Mouse (Mus musculus) neural tube, embryonic 14.5 days (tissue): ENCODE results near the gene Kctd19. TPM values are rescaled to one million over a fixed set of nuclear protein-coding genes. Genes with fewer than 3 reads are reported as not detected.
A peak's percentile ranks its signal among the peaks of the same experiment; 100 is the strongest.

ENCODE experiments used
- ATAC-seq: fragments of 200-750 bp; cut with Nextera tagmentation; 2 replicates; pipeline ENCODE4 v1.8.0; 2017; ENCODE audit warnings: low read depth, mild to moderate bottlenecking, moderate TSS enrichment, moderate library complexity
- H3K27ac ChIP-seq: fragments of 300-500 bp; sonication (generic); 2 replicates; pipeline ENCODE4 v1.5.1; 2014; ENCODE audit warnings: low read depth, mild to moderate bottlenecking, control low read depth, low read length, moderate library complexity, mixed read lengths
- H3K27me3 ChIP-seq: fragments of 300-500 bp; sonication (generic); 2 replicates; pipeline ENCODE4 v1.6.1; 2014; ENCODE audit warnings: low read length; ENCODE audit not compliant: control insufficient read depth, insufficient read depth
- H3K36me3 ChIP-seq: fragments of 300-500 bp; sonication (generic); 2 replicates; pipeline ENCODE4 v1.6.1; 2014; ENCODE audit warnings: low read length, mixed read lengths; ENCODE audit not compliant: control insufficient read depth, insufficient read depth
- H3K4me1 ChIP-seq: fragments of 300-500 bp; sonication (generic); 2 replicates; pipeline ENCODE4 v1.6.1; 2014; ENCODE audit warnings: low read length; ENCODE audit not compliant: control insufficient read depth, insufficient read depth
- H3K4me2 ChIP-seq: fragments of 300-500 bp; sonication (generic); 2 replicates; pipeline ENCODE4 v1.6.1; 2014; ENCODE audit warnings: mild to moderate bottlenecking, low read depth, low read length, control low read depth
- H3K4me3 ChIP-seq: fragments of 300-500 bp; sonication (generic); 2 replicates; pipeline ENCODE4 v1.5.1; 2014; ENCODE audit warnings: low read depth, low read length, control low read depth, mixed read lengths
- H3K9ac ChIP-seq: fragments of 300-500 bp; sonication (generic); replicated peaks from 2 replicates; pipeline ENCODE4 v1.6.1; 2014; ENCODE audit warnings: low read depth, mild to moderate bottlenecking, control low read depth, low read length, mixed read lengths
- H3K9me3 ChIP-seq: fragments of 300-500 bp; sonication (generic); 2 replicates; pipeline ENCODE4 v1.6.1; 2016; ENCODE audit warnings: low read length; ENCODE audit not compliant: control insufficient read depth
- WGBS: fragments of 180-500 bp; shearing (Covaris S2); extraction: QIAGEN DNeasy Blood & Tissue Kit; methylation state at CpG from one replicate; pipeline ENCODE4 v1.1.7; 2014; 5-methylcytosine and 5-hydroxymethylcytosine counted together
- polyA plus RNA-seq: library from polyadenylated mRNA; unstranded; fragments of >200 nt; fragmentation: Nextera tagmentation; extraction: Ambion mirVana; gene quantifications from 2 replicates; pipeline ENCODE4 v1.2.1, GENCODE M21; 2014

Kctd19 gene
- polyA plus RNA-seq, 1 experiment from 2014 or later = not detected

DNA sequence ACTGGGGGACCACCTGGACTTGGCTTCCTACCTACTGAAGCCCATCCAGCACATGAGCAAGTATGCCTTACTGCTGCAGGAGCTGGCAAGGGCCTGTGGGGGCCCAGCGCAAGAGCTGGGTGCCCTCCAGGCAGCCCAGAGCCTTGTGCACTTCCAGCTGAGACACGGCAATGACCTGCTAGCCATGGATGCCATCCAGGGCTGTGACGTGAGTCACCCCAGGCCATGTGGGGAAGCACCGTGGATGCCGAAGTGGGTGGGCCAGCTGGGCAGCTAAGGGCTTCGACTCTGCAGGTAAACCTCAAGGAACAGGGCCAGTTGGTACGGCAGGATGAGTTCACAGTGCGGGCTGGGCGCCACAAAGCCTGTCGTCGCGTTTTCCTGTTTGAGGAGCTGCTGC is 33.0 kb downstream of the Kctd19 start:
- no peaks in the 10 kb centered on the region for H3K27me3 ChIP-seq
- H3K27ac ChIP-seq = no peak overlapping the region
- 86% methylated on average over 12 of the region's 12 CpGs for WGBS
- H3K9me3 ChIP-seq = no peaks in the 10 kb centered on the region
- H3K36me3 ChIP-seq = no peaks in the 10 kb centered on the region
- no peak overlapping the region for H3K4me2 ChIP-seq
- no peak overlapping the region for H3K9ac ChIP-seq
- ATAC-seq = no peak
- H3K4me3 ChIP-seq = no peak overlapping the region
- peaks cover 4% of the 10 kb centered on the region; the same call in 1 of the 2 replicates for H3K4me1 ChIP-seq

- H3K36me3 ChIP-seq = no peaks in the 10 kb centered on the region
- H3K9ac ChIP-seq = no peak overlapping the region
- WGBS = 59% methylated on average over 19 of the region's 19 CpGs
- no peaks in the 10 kb centered on the region for H3K27me3 ChIP-seq
- ATAC-seq = peak; percentile 53; the same call in 1 of the 2 replicates
- no peak overlapping the region for H3K4me3 ChIP-seq
- H3K27ac ChIP-seq = no peak overlapping the region
- H3K9me3 ChIP-seq = no peaks in the 10 kb centered on the region
- no peak overlapping the region for H3K4me2 ChIP-seq
- H3K4me1 ChIP-seq = peaks cover 4% of the 10 kb centered on the region; the same call in 1 of the 2 replicates
Measured at GRCm38 (mm10) chr8:105378673-105379072, 34.6 kb downstream of the Kctd19 start.

DNA sequence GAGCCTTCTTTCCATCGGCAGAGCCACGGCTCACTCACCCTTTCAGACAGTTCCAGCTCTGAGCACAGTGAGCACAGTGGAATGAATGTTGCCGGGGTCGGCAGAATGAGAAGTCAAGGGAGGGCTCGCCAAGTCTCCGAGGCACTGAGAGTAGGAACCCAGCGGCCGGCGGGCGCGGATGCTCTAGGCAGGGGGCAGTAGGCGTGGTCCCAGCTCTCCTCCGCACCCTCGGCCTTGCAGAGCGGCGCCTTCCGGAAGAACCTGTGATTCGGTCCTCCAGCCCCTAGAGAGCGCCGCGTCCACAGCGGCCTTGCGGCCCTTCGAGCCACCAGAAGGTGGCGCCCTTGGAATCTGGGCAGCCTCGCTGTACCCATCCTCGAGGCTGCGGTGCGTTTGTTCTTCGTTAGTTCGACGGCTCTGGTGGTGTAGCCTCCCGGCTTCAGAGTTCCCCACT is 38.8 kb downstream of the Kctd19 start:
- Histone ChIP-seq H3K9ac (no peak overlapping the region), H3K9me3 (no peaks in the 10 kb centered on the region), H3K27ac (no peak overlapping the region), H3K4me1 (peaks cover 4% of the 10 kb centered on the region; the same call in 1 of the 2 replicates), H3K27me3 (no peaks in the 10 kb centered on the region), H3K4me2 (peak overlapping the region; percentile 26; the same call in 1 of the 2 replicates), H3K4me3 (no peak overlapping the region), H3K36me3 (no peaks in the 10 kb centered on the region)
- WGBS = 31% methylated on average over 33 of the region's 33 CpGs
- peak; percentile 38; the same call in 1 of the 2 replicates for ATAC-seq

DNA sequence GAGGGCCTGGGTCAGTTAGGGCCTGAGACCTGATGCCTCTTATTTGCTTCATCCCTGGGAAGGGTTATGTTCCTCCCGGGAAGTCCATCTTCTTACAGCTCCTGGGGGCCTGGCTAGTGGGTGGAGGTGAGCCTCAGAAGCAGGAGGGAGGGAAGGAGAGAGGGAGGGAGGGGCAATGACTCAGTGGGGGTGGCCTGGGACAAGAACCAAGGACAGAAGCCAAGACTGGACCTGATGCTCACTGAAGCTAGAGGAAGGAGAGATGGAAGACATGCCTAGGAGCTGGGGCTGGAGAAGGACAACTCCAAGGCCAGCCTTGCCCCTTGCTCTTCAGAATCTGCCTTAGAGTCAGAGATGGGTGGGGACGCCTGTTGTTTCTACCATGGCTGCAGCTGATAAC is 40.3 kb downstream of the Kctd19 start, which contains the start of gene Plekhg4:
TSS of gene Plekhg4 (plus strand) at position 243 of the 400 bp plus-strand sequence.
- Histone ChIP-seq H3K4me3 (no peak within 1 kb of the TSS), H3K4me2 (no peak within 1 kb of the TSS; the same call in 1 of the 2 replicates), H3K27ac (no peak within 1 kb of the TSS), H3K9ac (no peak within 1 kb of the TSS), H3K27me3 (no peaks in the 10 kb centered on the region), H3K36me3 (no peaks in the 10 kb centered on the region), H3K9me3 (no peaks in the 10 kb centered on the region), H3K4me1 (no peaks in the 10 kb centered on the region)
- 57% methylated on average over 2 of the region's 2 CpGs for WGBS
- ATAC-seq = no peak

GRCm38 (mm10) chr8:105372473-105372872 is 40.8 kb downstream of the Kctd19 start:
- ATAC-seq = no peak
- Histone ChIP-seq H3K4me2 (no peak overlapping the region), H3K9me3 (no peaks in the 10 kb centered on the region), H3K4me3 (no peak overlapping the region), H3K27ac (no peak overlapping the region), H3K9ac (no peak overlapping the region), H3K4me1 (no peaks in the 10 kb centered on the region), H3K27me3 (no peaks in the 10 kb centered on the region), H3K36me3 (no peaks in the 10 kb centered on the region)
- WGBS = 77% methylated on average over 9 of the region's 9 CpGs

DNA sequence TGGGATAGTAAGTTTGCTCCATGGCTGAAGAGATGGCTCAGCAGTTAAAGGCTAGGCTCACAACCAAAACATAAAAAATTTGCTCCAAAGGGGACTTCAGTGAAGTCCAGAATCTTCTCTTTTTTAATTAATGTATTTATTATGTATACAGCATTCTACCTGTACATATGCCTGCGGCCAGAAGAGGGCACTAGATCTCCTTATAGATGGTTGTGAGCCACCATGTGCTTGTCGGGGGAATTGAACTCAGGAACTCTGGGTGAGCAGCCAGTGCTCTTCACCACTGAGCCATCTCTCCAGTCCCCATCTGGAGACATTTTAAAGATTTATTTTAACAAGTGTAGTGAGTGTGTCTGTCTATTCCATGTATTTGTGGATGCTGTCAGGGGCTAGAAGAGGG is 46.2 kb downstream of the Kctd19 start:
- WGBS = 77% methylated on average over 2 of the region's 2 CpGs
- no peak for ATAC-seq

GRCm38 (mm10) chr8:105361751-105362702 is 51.3 kb downstream of the Kctd19 start:
- Histone ChIP-seq H3K27ac (no peak overlapping the region), H3K9ac (no peak overlapping the region), H3K4me3 (no peak overlapping the region), H3K36me3 (no peaks in the 10 kb centered on the region; the same call in 1 of the 2 replicates), H3K27me3 (no peaks in the 10 kb centered on the region), H3K4me1 (0 out of 2 replicates have a peak, but pooled peaks cover 4% of the 10 kb centered on the region), H3K9me3 (no peaks in the 10 kb centered on the region), H3K4me2 (no peak overlapping the region)
- no peak for ATAC-seq
- 66% methylated on average over 12 of the region's 12 CpGs for WGBS

More for the DNA sequence above, 46.2 kb downstream of the Kctd19 start:
- H3K27me3 ChIP-seq = no peaks in the 10 kb centered on the region
- H3K4me3 ChIP-seq = no peak overlapping the region
- H3K27ac ChIP-seq = no peak overlapping the region
- H3K9me3 ChIP-seq = no peaks in the 10 kb centered on the region
- no peaks in the 10 kb centered on the region for H3K4me1 ChIP-seq
- H3K9ac ChIP-seq = no peak overlapping the region
- H3K4me2 ChIP-seq = no peak overlapping the region
- H3K36me3 ChIP-seq = no peaks in the 10 kb centered on the region

GRCm38 (mm10) chr8:105359646-105360045 is 53.7 kb downstream of the Kctd19 start:
- Histone ChIP-seq H3K9ac (no peak overlapping the region), H3K9me3 (no peaks in the 10 kb centered on the region), H3K4me3 (no peak overlapping the region), H3K27ac (no peak overlapping the region), H3K4me1 (0 out of 2 replicates have a peak, but pooled peaks cover 4% of the 10 kb centered on the region), H3K36me3 (no peaks in the 10 kb centered on the region; the same call in 1 of the 2 replicates), H3K27me3 (no peaks in the 10 kb centered on the region), H3K4me2 (no peak overlapping the region)
- no peak for ATAC-seq
- WGBS = 53% methylated on average over 4 of the region's 4 CpGs

GRCm38 (mm10) chr8:105359208-105359607 is 54.1 kb downstream of the Kctd19 start:
- Histone ChIP-seq H3K4me3 (no peak overlapping the region), H3K36me3 (no peaks in the 10 kb centered on the region; the same call in 1 of the 2 replicates), H3K4me1 (0 out of 2 replicates have a peak, but pooled peaks cover 4% of the 10 kb centered on the region), H3K4me2 (no peak overlapping the region), H3K9ac (no peak overlapping the region), H3K9me3 (no peaks in the 10 kb centered on the region), H3K27me3 (no peaks in the 10 kb centered on the region), H3K27ac (no peak overlapping the region)
- WGBS = 73% methylated on average over 15 of the region's 15 CpGs
- no peak for ATAC-seq
